Mouse (Mus musculus) brain, embryonic 14.5 days (tissue): ENCODE measurements around the gene Chia1. TPM values are rescaled to one million over a fixed set of nuclear protein-coding genes. Genes with fewer than 3 reads are reported as not detected.
"Not testable (repeated sequence)": the region's sequence is repeated elsewhere in the genome, so short reads cannot be mapped to it uniquely, and the experiment has no call there.

Experiments used
- DNase-seq: peaks from one replicate; pipeline ENCODE4 v3.0.0-alpha.2; 2011; ENCODE audit warnings: low read depth
- CTCF ChIP-seq: fragments of 200-500 bp; IDR thresholded peaks from 2 replicates; pipeline ENCODE4 v1.5.1; 2012; ENCODE audit warnings: inconsistent platforms, mild to moderate bottlenecking, moderate library complexity, borderline replicate concordance; ENCODE audit not compliant: insufficient read depth, insufficient read length; ENCODE audit errors: extremely low read depth
- POLR2A ChIP-seq: fragments of 200-500 bp; IDR thresholded peaks from 2 replicates; pipeline ENCODE4 v1.6.1; 2012; ENCODE audit warnings: mild to moderate bottlenecking, inconsistent platforms, borderline replicate concordance; ENCODE audit not compliant: poor library complexity, insufficient read depth, insufficient read length, severe bottlenecking; ENCODE audit errors: extremely low read depth
- polyA plus RNA-seq: library from polyadenylated mRNA; depleted of rRNA; stranded (reverse); fragments of >200 nt; gene quantifications from 2 replicates; pipeline ENCODE4 v1.2.3, GENCODE M21; 2012; rRNA removed

The Chia1 gene
- polyA plus RNA-seq = 1.5 and 1.6 TPM in 2 replicates

DNA sequence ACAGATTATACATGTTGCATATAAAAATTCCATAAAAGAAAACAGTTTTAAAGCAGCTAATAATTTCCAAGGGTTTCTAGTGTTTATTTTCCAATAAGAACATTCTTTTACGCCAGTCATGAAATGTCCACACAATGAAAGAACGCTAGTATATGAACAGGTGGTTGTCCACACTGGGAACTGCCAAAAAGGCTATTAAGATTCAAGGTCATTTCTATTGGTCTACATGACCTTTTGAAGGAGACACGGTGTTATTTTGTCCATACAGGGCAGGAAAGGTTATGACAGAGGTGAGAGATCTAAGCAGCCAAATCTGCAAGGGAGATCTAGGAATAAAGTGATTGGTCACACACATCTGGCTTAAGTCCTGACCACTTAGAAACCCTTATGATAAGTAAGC lies at the start of gene Chia1:
Chia1 (plus strand) TSS at position 301 of the 400 bp plus-strand sequence.
- no peak for TF ChIP-seq POLR2A
- no peak for TF ChIP-seq CTCF
- no peak for DNase-seq

GRCm38 (mm10) chr3:106067707-106068106 lies 45.3 kb upstream of the Chia1 start:
- not testable (repeated sequence) for DNase-seq

GRCm38 (mm10) chr3:106070994-106071393 lies 42.0 kb upstream of the Chia1 start:
- DNase-seq = no peak
- TF ChIP-seq POLR2A (no peak), CTCF (no peak)

GRCm38 (mm10) chr3:106074824-106075223 lies 38.2 kb upstream of the Chia1 start:
- TF ChIP-seq CTCF (no peak), POLR2A (no peak)
- no peak for DNase-seq

- no peak for TF ChIP-seq CTCF
- TF ChIP-seq POLR2A = no peak
- no peak for DNase-seq
Measured at GRCm38 (mm10) chr3:106126999-106127398, 14.0 kb downstream of the Chia1 start.

GRCm38 (mm10) chr3:106128807-106129493 lies 15.9 kb downstream of the Chia1 start:
- no peak for DNase-seq
- TF ChIP-seq POLR2A (no peak), CTCF (no peak)

DNA sequence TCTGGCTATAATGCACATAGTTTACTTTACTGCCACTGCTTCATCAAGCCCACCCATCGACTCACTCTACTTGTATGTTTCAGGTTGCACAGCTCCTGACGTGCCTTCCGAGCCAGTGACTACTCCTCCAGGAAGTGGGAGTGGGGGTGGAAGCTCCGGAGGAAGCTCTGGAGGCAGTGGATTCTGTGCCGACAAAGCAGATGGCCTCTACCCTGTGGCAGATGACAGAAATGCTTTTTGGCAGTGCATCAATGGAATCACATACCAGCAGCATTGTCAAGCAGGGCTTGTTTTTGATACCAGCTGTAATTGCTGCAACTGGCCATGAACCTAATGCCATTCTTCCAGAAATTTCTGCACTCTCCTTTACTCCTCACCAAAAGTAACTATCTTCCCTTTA lies 18.7 kb downstream of the Chia1 start:
- peak; percentile 93 for DNase-seq
- TF ChIP-seq POLR2A = no peak

- no peak for TF ChIP-seq CTCF
- TF ChIP-seq POLR2A = no peak
- no peak for DNase-seq
Measured at GRCm38 (mm10) chr3:106144081-106144480, 31.1 kb downstream of the Chia1 start.

DNA sequence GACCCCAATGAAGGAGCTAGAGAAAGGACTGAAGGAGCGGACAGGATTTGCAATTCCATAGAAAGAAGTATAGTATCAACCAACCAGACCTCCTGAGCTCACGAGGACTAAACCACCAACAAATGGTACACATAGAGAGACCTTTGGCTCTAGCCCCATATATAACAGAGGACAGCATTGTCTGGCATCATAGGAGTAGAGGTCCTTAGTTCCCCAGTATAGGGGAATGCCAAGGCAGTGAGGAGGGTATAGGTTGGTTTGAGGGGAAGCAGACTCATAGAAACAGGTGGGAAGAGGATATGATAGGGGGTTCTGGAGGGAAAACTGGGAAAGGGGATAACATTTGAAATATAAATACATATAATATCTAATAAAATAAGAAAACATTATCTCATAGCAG lies 41.4 kb downstream of the Chia1 start:
- TF ChIP-seq POLR2A (no peak), CTCF (no peak)
- no peak for DNase-seq

- no peak for TF ChIP-seq POLR2A
- TF ChIP-seq CTCF = no peak
- DNase-seq = no peak
Measured at GRCm38 (mm10) chr3:106167464-106167863, 54.4 kb downstream of the Chia1 start, which contains the start of gene Chil3. Gene Chil3, minus strand, starts transcription at chr3:106167564.

DNA sequence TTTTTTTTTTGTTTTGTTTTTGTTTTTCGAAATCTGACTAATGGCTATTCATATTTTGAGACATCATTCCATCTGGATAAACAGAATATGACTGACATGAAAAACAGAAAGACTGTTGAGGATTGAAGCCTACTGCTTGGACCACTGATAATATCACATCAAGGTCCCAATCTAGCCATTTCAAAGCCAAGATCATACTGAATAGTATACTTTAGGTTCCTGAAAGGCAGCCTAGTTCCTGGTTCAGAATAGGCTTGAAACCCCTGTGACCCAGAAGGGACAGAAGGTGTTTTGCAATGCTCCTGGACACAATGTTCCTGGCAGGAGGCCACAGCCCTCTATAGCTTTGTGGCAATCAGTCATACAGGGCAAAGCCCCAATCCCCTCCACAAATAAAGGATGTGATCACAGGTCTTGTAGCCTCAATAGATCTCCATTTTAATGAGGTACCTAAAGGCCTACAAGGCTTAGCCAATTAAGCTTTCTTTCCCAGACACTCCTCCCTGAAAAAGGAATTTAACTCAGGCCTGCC lies 57.6 kb downstream of the Chia1 start:
- TF ChIP-seq POLR2A (no peak), CTCF (no peak)
- DNase-seq = peak; percentile 56

DNA sequence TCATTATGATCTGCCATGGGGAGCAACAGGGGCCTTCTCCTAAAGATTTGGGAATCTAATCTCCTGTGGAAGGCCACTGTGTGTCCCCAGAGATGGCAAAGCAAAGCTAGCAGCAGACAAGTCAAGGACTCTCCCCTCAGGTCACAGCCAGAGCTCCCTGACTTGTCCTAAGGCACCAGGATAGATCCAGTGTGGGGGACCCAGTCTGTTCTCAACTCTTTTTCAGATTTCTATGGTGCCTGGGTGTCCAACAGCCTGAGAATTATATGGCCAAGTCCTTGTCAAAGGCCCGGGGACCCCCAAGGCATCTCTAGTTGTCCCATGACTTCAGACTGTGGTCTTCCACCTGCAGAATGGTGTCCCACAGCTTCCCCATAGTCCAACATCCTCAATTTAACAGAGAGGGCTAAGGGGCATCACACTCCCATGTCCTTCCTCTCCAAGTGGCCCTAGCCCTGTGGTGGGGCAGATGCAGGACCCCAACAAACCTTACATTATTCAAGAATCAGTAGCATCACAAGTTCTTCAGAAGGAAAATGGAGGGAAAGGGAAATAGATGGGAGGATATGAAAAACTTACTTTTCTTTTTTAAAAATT lies 58.2 kb downstream of the Chia1 start:
- DNase-seq = no peak
- TF ChIP-seq CTCF (no peak), POLR2A (no peak)

GRCm38 (mm10) chr3:106172506-106172905 lies 59.5 kb downstream of the Chia1 start:
- DNase-seq = not testable (repeated sequence)

- not testable (repeated sequence) for DNase-seq
Measured at GRCm38 (mm10) chr3:106174971-106175370, 61.9 kb downstream of the Chia1 start.
